In genomic region chr19:6980381-6981093, GRCm38 (mm10) we compare ENCODE assay signal across 8 mouse cellular contexts. TPM values are rescaled to one million over a fixed set of nuclear protein-coding genes. Genes with fewer than 3 reads are reported as not detected.
DNase-seq lines count a peak whose midpoint lies in the region; ATAC-seq and TF ChIP-seq lines count a peak whose summit lies in the region.

TSS of gene Fkbp2 (minus strand) at chr19:6980501.

- H3K27me3 ChIP-seq in heart, embryonic 12.5 days (replicated peaks): no peaks in the 10 kb centered on the region
- no peaks in the 10 kb centered on the region for H3K27me3 ChIP-seq in kidney, postnatal 0 days (ENCODE audit: insufficient read depth, low read length)
- no peaks in the 10 kb centered on the region for H3K27me3 ChIP-seq in liver, embryonic 11.5 days (replicated peaks; ENCODE audit: control insufficient read depth, insufficient read depth, low read length)
- H3K27me3 ChIP-seq in stomach, embryonic 15.5 days (replicated peaks): no peaks in the 10 kb centered on the region

- peak within 1 kb of the TSS; percentile 95 for H3K27ac ChIP-seq in heart, embryonic 12.5 days (ENCODE audit: poor library complexity, severe bottlenecking)
- H3K27ac ChIP-seq in kidney, postnatal 0 days: peak within 1 kb of the TSS; percentile 83
- peak within 1 kb of the TSS; percentile 73 for H3K27ac ChIP-seq in liver, embryonic 11.5 days (ENCODE audit: low read depth, low read length)
- H3K27ac ChIP-seq in stomach, embryonic 15.5 days: peak within 1 kb of the TSS; percentile 95

- no peak for TF ChIP-seq CTCF in kidney, postnatal 0 days (IDR thresholded peaks at IDR 0.05; ENCODE audit: low read depth)

- H3K9me3 ChIP-seq in heart, embryonic 12.5 days (replicated peaks): no peaks in the 10 kb centered on the region
- no peaks in the 10 kb centered on the region for H3K9me3 ChIP-seq in kidney, postnatal 0 days (replicated peaks; ENCODE audit: low read length)
- H3K9me3 ChIP-seq in liver, embryonic 11.5 days (ENCODE audit: control insufficient read depth, low read length): no peaks in the 10 kb centered on the region
- no peaks in the 10 kb centered on the region for H3K9me3 ChIP-seq in stomach, embryonic 15.5 days

- ATAC-seq in erythroid progenitor cell, adult 5-6 weeks (replicated peaks; ENCODE audit: low FRiP score, poor library complexity, severe bottlenecking): peak; percentile 80
- peak; percentile 92 for ATAC-seq in heart, embryonic 12.5 days (ENCODE audit: insufficient number of reproducible peaks, low FRiP score)
- peak; percentile 88 for ATAC-seq in kidney, postnatal 0 days (replicated peaks; ENCODE audit: low FRiP score, low read depth)
- peak; percentile 81 for ATAC-seq in liver, embryonic 11.5 days (replicated peaks; ENCODE audit: low FRiP score)
- ATAC-seq in stomach, embryonic 15.5 days (ENCODE audit: insufficient read depth, low FRiP score, low read depth): peak; percentile 87

- under 1% methylated on average over 38 of the region's 38 CpGs for WGBS in heart, embryonic 12.5 days
- under 1% methylated on average over 38 of the region's 38 CpGs for WGBS in kidney, postnatal 0 days
- WGBS in liver, embryonic 11.5 days: under 1% methylated on average over 38 of the region's 38 CpGs
- 1% methylated on average over 38 of the region's 38 CpGs for WGBS in stomach, embryonic 15.5 days

- peaks cover 61% of the 10 kb centered on the region for H3K36me3 ChIP-seq in heart, embryonic 12.5 days
- peaks cover 32% of the 10 kb centered on the region; the same call in 1 of the 2 replicates for H3K36me3 ChIP-seq in kidney, postnatal 0 days (ENCODE audit: insufficient read depth, low read length)
- peaks cover 29% of the 10 kb centered on the region for H3K36me3 ChIP-seq in liver, embryonic 11.5 days (ENCODE audit: control insufficient read depth, insufficient read depth, low read length)
- H3K36me3 ChIP-seq in stomach, embryonic 15.5 days: peaks cover 22% of the 10 kb centered on the region; the same call in 1 of the 2 replicates

- peak; percentile 99 for DNase-seq in CD4-positive helper T cell, adult 2 months (ENCODE audit: low read depth, low spot score)
- DNase-seq in brain, embryonic 18.5 days (ENCODE audit: low read depth, low spot score): peak; percentile 97
- peak; percentile 99 for DNase-seq in kidney, postnatal 0 days (ENCODE audit: low spot score)
- DNase-seq in liver, embryonic 11.5 days (ENCODE audit: low spot score): peak; percentile 99
- DNase-seq in naive thymus-derived CD4-positive, alpha-beta T cell, adult 2 months (ENCODE audit: low read depth): peak; percentile 99

- peak within 1 kb of the TSS; percentile 87 for H3K9ac ChIP-seq in heart, embryonic 12.5 days
- peak within 1 kb of the TSS; percentile 63 for H3K9ac ChIP-seq in kidney, postnatal 0 days (ENCODE audit: low read depth, low read length)
- H3K9ac ChIP-seq in liver, embryonic 11.5 days (ENCODE audit: low read depth, low read length): peak within 1 kb of the TSS; percentile 80
- H3K9ac ChIP-seq in stomach, embryonic 15.5 days: peak within 1 kb of the TSS; percentile 66

- H3K4me2 ChIP-seq in heart, embryonic 12.5 days: peak within 1 kb of the TSS; percentile 83
- peak within 1 kb of the TSS; percentile 70 for H3K4me2 ChIP-seq in kidney, postnatal 0 days (ENCODE audit: low read length)
- peak within 1 kb of the TSS; percentile 96 for H3K4me2 ChIP-seq in liver, embryonic 11.5 days
- H3K4me2 ChIP-seq in stomach, embryonic 15.5 days: peak within 1 kb of the TSS; percentile 89

- peaks cover 46% of the 10 kb centered on the region for H3K4me1 ChIP-seq in heart, embryonic 12.5 days (replicated peaks)
- H3K4me1 ChIP-seq in kidney, postnatal 0 days (replicated peaks; ENCODE audit: insufficient read depth, low read length): peaks cover 22% of the 10 kb centered on the region
- peaks cover 29% of the 10 kb centered on the region for H3K4me1 ChIP-seq in liver, embryonic 11.5 days (replicated peaks; ENCODE audit: control insufficient read depth, insufficient read depth, low read length)
- H3K4me1 ChIP-seq in stomach, embryonic 15.5 days: peaks cover 39% of the 10 kb centered on the region

- peak within 1 kb of the TSS; percentile 69 for H3K4me3 ChIP-seq in heart, embryonic 12.5 days
- H3K4me3 ChIP-seq in kidney, postnatal 0 days (replicated peaks; ENCODE audit: low read depth, low read length): peak within 1 kb of the TSS; percentile 46
- H3K4me3 ChIP-seq in liver, embryonic 11.5 days (ENCODE audit: low read depth, low read length): peak within 1 kb of the TSS; percentile 66
- peak within 1 kb of the TSS; percentile 75 for H3K4me3 ChIP-seq in stomach, embryonic 15.5 days (replicated peaks)

RNA-seq across cellular contexts. Expression of gene Fkbp2, which starts in this region (rescaled TPM):
- total RNA-seq in erythroid progenitor cell, adult 5-6 weeks (2015; ENCODE audit: low replicate concordance): 38.1 and 93.3 TPM in 2 replicates
- 31.0 and 34.9 TPM in 2 replicates for total RNA-seq in erythroid progenitor cell, adult 5-6 weeks (2017; ENCODE audit: low replicate concordance)
- polyA plus RNA-seq in heart, embryonic 12.5 days (2016; fragmentation: Nextera tagmentation; extraction: Ambion mirVana): 73.3 and 81.9 TPM in 2 replicates
- 128 and 129 TPM in 2 replicates for polyA plus RNA-seq in kidney, postnatal 0 days (2015; fragmentation: Nextera tagmentation; extraction: Ambion mirVana)
- polyA plus RNA-seq in liver, embryonic 11.5 days (2014; fragmentation: Nextera tagmentation; extraction: Ambion mirVana): 111 and 124 TPM in 2 replicates
- polyA plus RNA-seq in stomach, embryonic 15.5 days (2015; fragmentation: Nextera tagmentation; extraction: Ambion mirVana): 156 and 163 TPM in 2 replicates

Comparison
In these comparisons a context has a peak if more than half of its experiments do, and no peak if none do; other contexts are left out.
1. Peak in every context shown above with its lines: DNase-seq, ATAC-seq, H3K4me3 ChIP-seq and H3K27ac ChIP-seq.